Mouse (Mus musculus) brown adipose tissue, adult 24 weeks (tissue): ENCODE measurements at regions not wholly inside any gene's neighbourhood (a gene's known extent, or its start where the extent isn't known, plus 50 kb on each side); places are given as distances from the start of the nearest gene placed in this dataset.
A peak's percentile ranks its signal among the peaks of the same experiment; 100 is the strongest.

ENCODE experiments used
- H3K27ac ChIP-seq: fragments of 200-500 bp; replicated peaks from 2 replicates; pipeline ENCODE4 v1.5.1; 2012; ENCODE audit warnings: low read depth, mild to moderate bottlenecking, low read length
- H3K4me1 ChIP-seq: fragments of 200-500 bp; 2 replicates; pipeline ENCODE4 v1.6.1; 2012; ENCODE audit warnings: low read length, mixed read lengths; ENCODE audit not compliant: control insufficient read depth, insufficient read depth, insufficient read length
- H3K4me3 ChIP-seq: fragments of 200-500 bp; 2 replicates; pipeline ENCODE4 v1.5.1; 2012; ENCODE audit warnings: low read depth, mild to moderate bottlenecking, low read length, moderate library complexity; ENCODE audit not compliant: insufficient read depth

DNA sequence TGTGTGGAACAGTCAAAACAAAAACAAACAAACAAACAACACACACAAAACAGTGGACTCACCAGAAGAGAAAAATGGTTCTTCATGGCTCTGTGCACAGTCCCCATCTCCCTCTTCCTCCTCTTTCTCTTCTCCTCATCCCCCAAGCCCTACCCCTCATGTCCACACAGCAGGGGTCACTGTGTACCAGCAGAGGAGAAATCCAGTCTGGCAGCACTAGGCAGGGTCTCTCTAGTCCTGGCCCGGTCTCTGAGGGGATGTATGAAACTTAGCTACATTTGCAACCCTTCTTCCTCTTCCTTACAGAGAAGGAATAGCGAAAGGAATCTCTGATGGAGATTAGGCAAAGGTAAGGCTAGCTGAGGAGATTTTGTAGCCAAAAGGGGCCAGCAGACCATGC lies 349.1 kb downstream of the Gm45692 start:
- H3K4me1 ChIP-seq = no peaks in the 10 kb centered on the region

GRCm38 (mm10) chr8:26469705-26470104 lies 350.4 kb downstream of the Gm45692 start:
- Histone ChIP-seq H3K27ac (no peak overlapping the region), H3K4me3 (no peak overlapping the region), H3K4me1 (no peaks in the 10 kb centered on the region)

More for the DNA sequence above, 349.1 kb downstream of the Gm45692 start:
- no peak overlapping the region for H3K4me3 ChIP-seq
- H3K27ac ChIP-seq = no peak overlapping the region

DNA sequence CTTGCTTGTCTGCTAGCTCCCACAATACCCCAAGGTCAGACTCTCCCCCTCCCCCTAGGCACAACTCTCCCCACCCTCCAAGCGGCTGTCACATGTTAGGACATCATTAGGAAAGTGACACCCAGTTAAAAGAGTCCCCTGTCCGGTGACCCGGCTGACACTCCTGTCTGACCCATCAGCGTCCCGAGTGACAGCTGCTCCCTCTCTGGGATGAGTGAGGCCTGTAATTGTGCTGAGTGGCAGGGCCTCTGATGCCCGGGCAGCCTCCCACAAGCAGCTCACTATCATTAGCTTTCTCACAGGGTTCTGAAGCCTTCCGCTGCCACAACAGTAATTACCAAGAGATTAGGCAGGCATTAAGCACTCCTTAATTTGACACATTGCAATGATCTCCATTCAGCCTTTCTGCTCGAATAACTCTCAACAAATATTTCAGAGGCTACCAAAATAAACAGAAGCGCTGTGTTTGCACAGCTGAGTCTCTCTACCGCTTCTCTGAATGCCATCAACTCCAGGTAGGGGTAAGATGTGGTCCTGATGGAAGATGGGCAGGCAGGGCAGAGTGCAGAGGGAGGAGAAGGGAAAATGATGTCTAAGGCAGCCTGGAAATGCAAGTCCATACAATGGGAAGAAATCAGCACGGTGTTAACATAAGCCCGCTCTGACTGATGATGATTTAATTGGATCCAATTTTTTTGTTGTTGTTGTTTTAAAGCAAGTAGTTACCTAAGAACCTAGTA lies 352.6 kb downstream of the Gm45692 start:
- Histone ChIP-seq H3K4me1 (no peaks in the 10 kb centered on the region), H3K27ac (no peak overlapping the region), H3K4me3 (no peak overlapping the region)

GRCm38 (mm10) chr8:26484749-26485148 lies 365.4 kb downstream of the Gm45692 start:
- Histone ChIP-seq H3K27ac (no peak overlapping the region), H3K4me1 (no peaks in the 10 kb centered on the region), H3K4me3 (no peak overlapping the region)

- Histone ChIP-seq H3K4me1 (no peaks in the 10 kb centered on the region), H3K4me3 (no peak overlapping the region)
These were observed 368.5 kb downstream of the Gm45692 start for GRCm38 (mm10) chr8:26487866-26488265.

DNA sequence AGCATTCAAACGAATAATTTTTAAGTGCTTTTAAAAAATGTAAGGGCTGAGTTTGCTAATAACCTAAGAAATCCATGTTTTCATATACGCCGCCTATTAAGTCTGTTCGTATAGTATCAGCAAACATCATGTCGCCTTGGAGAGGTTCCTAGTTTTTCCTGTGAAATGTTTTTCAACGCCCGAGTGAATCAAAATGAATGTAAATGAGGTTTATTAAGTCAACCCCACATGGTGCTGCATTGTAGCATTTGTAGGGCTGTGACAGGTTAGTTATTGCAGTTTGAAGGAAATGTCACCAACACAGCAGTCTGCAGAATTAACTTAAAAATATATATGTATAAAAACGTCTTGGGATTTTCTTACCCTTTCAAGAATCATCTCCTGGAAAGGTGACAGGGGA lies 369.3 kb downstream of the Gm45692 start:
- Histone ChIP-seq H3K27ac (no peak overlapping the region), H3K4me1 (no peaks in the 10 kb centered on the region), H3K4me3 (no peak overlapping the region)

More at GRCm38 (mm10) chr8:26487866-26488265, 368.5 kb downstream of the Gm45692 start:
- no peak overlapping the region for H3K27ac ChIP-seq

- Histone ChIP-seq H3K4me1 (no peaks in the 10 kb centered on the region; the same call in 1 of the 2 replicates), H3K4me3 (no peak overlapping the region), H3K27ac (no peak overlapping the region)
These were observed 382.0 kb downstream of the Gm45692 start for GRCm38 (mm10) chr8:26501196-26501813.

DNA sequence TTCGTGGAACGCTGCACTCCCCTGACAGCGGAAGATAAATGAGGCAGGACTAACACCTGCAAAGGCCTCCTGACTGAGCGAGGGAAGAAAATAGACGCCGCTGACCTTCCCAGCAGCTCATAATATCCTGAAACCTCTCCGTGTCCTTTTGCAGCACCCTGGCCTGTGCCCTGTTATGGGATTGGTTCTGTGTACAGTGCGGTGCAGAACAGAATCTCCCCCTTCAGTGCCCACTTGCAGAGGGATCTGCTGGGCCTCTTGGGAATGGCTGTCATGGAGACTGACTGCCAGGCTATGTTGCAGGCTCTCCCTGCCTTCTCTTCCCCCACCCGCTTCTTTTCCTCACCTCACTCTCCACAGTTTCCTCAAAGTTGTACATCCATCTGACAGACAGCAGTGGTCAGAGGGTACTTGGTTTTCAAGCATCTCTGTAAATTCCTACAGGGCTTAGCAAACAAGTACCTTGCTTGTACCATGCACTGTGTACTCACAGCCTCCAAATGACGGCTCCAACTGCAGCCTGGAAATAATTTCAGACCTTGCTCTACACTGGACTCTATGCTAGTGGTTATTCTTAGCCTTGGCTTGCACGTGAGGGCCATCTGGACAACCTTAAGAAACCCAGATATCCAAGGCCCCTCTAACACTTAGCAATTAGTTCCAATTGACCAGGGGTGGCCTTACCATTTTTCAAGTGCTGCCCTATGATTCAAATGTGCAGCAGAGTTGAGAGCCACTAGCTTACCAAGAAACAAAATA lies 382.7 kb downstream of the Gm45692 start:
- no peaks in the 10 kb centered on the region; the same call in 1 of the 2 replicates for H3K4me1 ChIP-seq
- no peak overlapping the region for H3K27ac ChIP-seq
- H3K4me3 ChIP-seq = no peak overlapping the region

GRCm38 (mm10) chr8:26502772-26503171 lies 383.4 kb downstream of the Gm45692 start:
- peak overlapping the region; percentile 74 for H3K27ac ChIP-seq
- no peaks in the 10 kb centered on the region; the same call in 1 of the 2 replicates for H3K4me1 ChIP-seq
- no peak overlapping the region; the same call in 1 of the 2 replicates for H3K4me3 ChIP-seq

GRCm38 (mm10) chr8:26503918-26504317 lies 384.6 kb downstream of the Gm45692 start:
- no peak overlapping the region for H3K27ac ChIP-seq
- no peaks in the 10 kb centered on the region; the same call in 1 of the 2 replicates for H3K4me1 ChIP-seq
- H3K4me3 ChIP-seq = no peak overlapping the region

GRCm38 (mm10) chr8:26504319-26505035 lies 385.1 kb downstream of the Gm45692 start:
- Histone ChIP-seq H3K4me3 (no peak overlapping the region), H3K27ac (no peak overlapping the region), H3K4me1 (no peaks in the 10 kb centered on the region; the same call in 1 of the 2 replicates)

DNA sequence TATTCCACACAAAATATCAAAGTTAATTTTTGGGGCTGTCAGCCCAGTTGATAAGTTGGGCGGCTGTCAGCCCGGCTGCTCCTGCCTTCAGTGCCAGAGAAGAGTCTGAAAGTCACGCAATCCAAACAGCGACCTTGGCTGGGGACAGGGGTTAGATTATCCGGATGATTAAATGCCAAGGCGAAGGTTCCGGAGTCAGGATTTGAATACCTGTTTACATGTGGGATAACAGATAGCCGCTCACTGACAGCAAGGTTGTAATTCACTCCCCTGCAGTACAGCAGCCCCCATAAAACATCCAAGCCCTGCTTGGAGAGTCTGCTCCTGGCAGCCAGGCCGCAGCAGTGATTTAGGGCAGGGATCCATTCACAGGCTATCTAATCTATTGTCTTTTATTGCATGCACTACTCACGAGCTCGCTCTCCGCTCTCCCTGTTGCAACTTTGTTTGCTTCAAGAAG lies 388.3 kb downstream of the Gm45692 start:
- no peak overlapping the region for H3K27ac ChIP-seq
- H3K4me1 ChIP-seq = no peaks in the 10 kb centered on the region
- H3K4me3 ChIP-seq = no peak overlapping the region

DNA sequence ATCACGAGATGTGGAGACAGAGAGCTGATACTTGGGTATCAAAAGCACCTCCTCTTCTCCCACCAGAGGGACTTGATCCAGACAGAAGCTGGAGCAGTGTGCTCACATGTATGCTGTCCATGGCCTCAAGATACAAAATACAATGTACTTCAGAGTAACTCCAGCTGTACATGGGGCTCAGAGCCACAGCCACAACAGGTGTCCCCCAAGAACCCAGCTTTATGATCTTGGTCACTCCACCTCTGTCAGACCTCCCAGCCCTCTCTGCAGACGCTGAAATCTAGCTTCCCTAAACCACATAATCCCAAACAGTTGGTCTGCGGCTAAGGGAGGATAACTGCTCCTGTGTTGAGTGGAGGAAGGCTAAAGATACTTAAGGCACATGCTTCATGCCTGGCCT lies 389.9 kb downstream of the Gm45692 start:
- Histone ChIP-seq H3K4me3 (no peak overlapping the region), H3K4me1 (no peaks in the 10 kb centered on the region), H3K27ac (no peak overlapping the region)

DNA sequence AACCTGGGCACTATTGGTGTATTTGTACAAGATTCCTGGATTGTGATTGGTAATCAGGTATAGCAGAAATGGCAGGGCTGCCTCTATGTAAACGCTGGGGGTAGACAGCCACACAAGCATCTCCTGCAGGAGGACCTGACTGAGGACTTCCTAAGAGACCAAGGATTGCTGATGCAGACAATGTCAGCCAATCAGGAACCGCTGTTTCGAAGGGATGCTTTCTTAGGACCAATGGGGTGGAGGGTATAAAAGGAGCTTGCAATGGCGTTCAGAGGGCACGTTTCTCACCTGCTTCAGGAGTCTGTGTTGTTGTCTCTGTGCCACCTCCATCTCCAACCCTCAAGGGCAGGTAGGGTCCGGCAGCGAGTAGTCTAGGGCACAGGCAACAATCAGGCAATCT lies 393.7 kb downstream of the Gm45692 start:
- no peak overlapping the region for H3K27ac ChIP-seq
- no peaks in the 10 kb centered on the region for H3K4me1 ChIP-seq
- H3K4me3 ChIP-seq = no peak overlapping the region

GRCm38 (mm10) chr8:26524237-26524636 lies 404.9 kb downstream of the Gm45692 start:
- Histone ChIP-seq H3K4me3 (no peak overlapping the region), H3K4me1 (no peaks in the 10 kb centered on the region), H3K27ac (no peak overlapping the region)
